Mouse (Mus musculus) heart, embryonic 15.5 days (tissue): ENCODE data around the gene Fam120a. TPM values are rescaled to one million over a fixed set of nuclear protein-coding genes. Genes with fewer than 3 reads are reported as not detected.

ENCODE experiments used
- ATAC-seq: fragments of 200-750 bp; cut with Nextera tagmentation; replicated peaks from 2 replicates; pipeline ENCODE4 v1.8.0; 2017; ENCODE audit warnings: low read depth, moderate TSS enrichment; ENCODE audit not compliant: insufficient number of reproducible peaks, insufficient read depth, low FRiP score
- H3K27ac ChIP-seq: fragments of 300-500 bp; sonication (generic); 2 replicates; pipeline ENCODE4 v1.5.1; 2015; ENCODE audit warnings: mild to moderate bottlenecking, inconsistent platforms
- H3K27me3 ChIP-seq: fragments of 300-500 bp; sonication (generic); 2 replicates; pipeline ENCODE4 v1.6.1; 2015; ENCODE audit warnings: inconsistent platforms
- H3K36me3 ChIP-seq: fragments of 300-500 bp; sonication (generic); 2 replicates; pipeline ENCODE4 v1.6.1; 2015; ENCODE audit warnings: mild to moderate bottlenecking, inconsistent platforms
- H3K4me1 ChIP-seq: fragments of 300-500 bp; sonication (generic); replicated peaks from 2 replicates; pipeline ENCODE4 v1.6.1; 2015; ENCODE audit warnings: inconsistent platforms
- H3K4me2 ChIP-seq: fragments of 300-500 bp; sonication (generic); 2 replicates; pipeline ENCODE4 v1.6.1; 2015; ENCODE audit warnings: inconsistent platforms, mild to moderate bottlenecking, moderate library complexity
- H3K4me3 ChIP-seq: fragments of 300-500 bp; sonication (generic); 2 replicates; pipeline ENCODE4 v1.5.1; 2015; ENCODE audit warnings: mild to moderate bottlenecking, inconsistent platforms
- H3K9ac ChIP-seq: fragments of 300-500 bp; sonication (generic); 2 replicates; pipeline ENCODE4 v1.6.1; 2015; ENCODE audit warnings: mild to moderate bottlenecking, inconsistent platforms
- H3K9me3 ChIP-seq: fragments of 300-500 bp; sonication (generic); replicated peaks from 2 replicates; pipeline ENCODE4 v1.6.1; 2016; ENCODE audit warnings: inconsistent platforms
- WGBS: fragments of 180-500 bp; shearing (Covaris S2); methylation state at CpG from one replicate; pipeline ENCODE4 v1.1.7; 2015; ENCODE audit warnings: mixed read lengths; 5-methylcytosine and 5-hydroxymethylcytosine counted together
- polyA plus RNA-seq: library from polyadenylated mRNA; unstranded; fragments of >200 nt; fragmentation: Nextera tagmentation; extraction: Ambion mirVana; gene quantifications from 2 replicates; pipeline ENCODE4 v1.2.1, GENCODE M21; 2015

Fam120a gene
- polyA plus RNA-seq, 1 experiment from 2014 or later, result 16.9 TPM

DNA sequence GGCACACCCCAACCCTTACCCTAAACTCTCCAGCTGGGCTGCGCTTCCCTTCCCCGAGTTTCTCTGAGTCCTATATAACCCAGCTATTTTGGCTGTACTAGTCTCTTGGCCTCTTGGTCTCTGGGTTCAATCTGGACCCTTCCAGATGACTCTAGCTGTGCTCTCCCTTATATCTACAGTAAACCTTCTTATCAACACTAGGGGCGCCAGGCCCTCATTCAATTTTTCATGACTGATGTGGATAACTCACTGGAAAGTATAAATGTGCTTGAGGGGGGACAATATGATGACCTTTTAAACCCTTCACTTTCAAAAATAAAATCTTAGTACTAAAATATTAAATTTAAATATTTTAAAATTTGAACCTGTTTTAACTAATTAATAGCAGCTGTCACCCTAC is 115.0 kb downstream of the Fam120a start:
- Histone ChIP-seq H3K9ac (no peak overlapping the region), H3K9me3 (no peaks in the 10 kb centered on the region), H3K27me3 (no peaks in the 10 kb centered on the region), H3K36me3 (no peaks in the 10 kb centered on the region), H3K4me2 (no peak overlapping the region), H3K4me1 (peaks cover 67% of the 10 kb centered on the region), H3K27ac (0 out of 2 replicates have a peak overlapping the region, but pooled peaks have one; percentile 9), H3K4me3 (no peak overlapping the region)
- WGBS, result 31% methylated on average over 3 of the region's 3 CpGs
- 0 out of 2 replicates have a peak, but pooled peaks have one; percentile 10 for ATAC-seq

DNA sequence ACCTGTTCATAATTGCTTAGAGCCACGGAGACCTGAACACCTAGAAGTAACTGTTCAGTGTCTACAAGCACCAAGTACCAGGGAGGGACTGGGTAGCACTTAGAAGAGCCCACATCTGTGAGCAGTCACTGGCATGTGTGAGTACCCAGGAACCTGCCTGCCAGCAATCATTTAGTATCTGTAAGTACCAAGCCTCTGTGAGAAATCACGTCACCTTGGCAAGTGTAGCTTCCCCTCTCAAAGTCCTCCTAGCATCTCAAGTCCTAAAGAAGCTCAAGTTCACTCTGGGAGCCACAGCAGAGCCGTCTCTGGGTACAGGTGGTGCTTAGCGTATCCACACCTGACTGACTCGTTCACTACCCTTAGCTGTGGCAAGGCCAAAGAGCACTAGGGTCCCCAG is 116.1 kb downstream of the Fam120a start:
- H3K4me3 ChIP-seq, result no peak overlapping the region
- no peak overlapping the region for H3K27ac ChIP-seq
- H3K36me3 ChIP-seq, result no peaks in the 10 kb centered on the region
- H3K9me3 ChIP-seq, result no peaks in the 10 kb centered on the region
- H3K4me2 ChIP-seq, result no peak overlapping the region
- WGBS, result 88% methylated on average over 5 of the region's 5 CpGs
- no peaks in the 10 kb centered on the region for H3K27me3 ChIP-seq
- no peak for ATAC-seq
- H3K4me1 ChIP-seq, result peaks cover 55% of the 10 kb centered on the region
- H3K9ac ChIP-seq, result no peak overlapping the region

DNA sequence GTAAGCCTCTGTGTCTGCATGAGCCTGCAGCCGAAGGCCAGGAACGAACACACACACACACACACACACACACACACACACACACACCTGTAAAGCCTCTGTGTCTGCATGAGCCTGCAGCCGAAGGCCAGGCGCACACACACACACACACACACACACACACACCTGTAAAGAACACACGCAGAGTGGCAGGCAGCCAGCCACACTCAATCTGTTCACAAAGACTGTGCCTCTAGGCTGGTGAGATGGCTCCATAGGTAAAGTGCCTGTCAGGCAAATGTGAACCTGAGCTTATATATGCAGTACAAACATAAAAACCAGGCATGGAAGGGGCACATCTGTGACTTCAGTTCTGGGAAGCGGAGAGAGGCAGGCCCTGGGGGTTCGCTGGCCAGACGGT is 117.0 kb downstream of the Fam120a start:
- H3K4me3 ChIP-seq, result no peak overlapping the region
- WGBS, result 81% methylated on average over 8 of the region's 8 CpGs
- H3K9me3 ChIP-seq, result no peaks in the 10 kb centered on the region
- H3K27me3 ChIP-seq, result no peaks in the 10 kb centered on the region
- no peak overlapping the region for H3K9ac ChIP-seq
- no peak for ATAC-seq
- peaks cover 46% of the 10 kb centered on the region for H3K4me1 ChIP-seq
- no peaks in the 10 kb centered on the region for H3K36me3 ChIP-seq
- no peak overlapping the region for H3K4me2 ChIP-seq
- H3K27ac ChIP-seq, result no peak overlapping the region

DNA sequence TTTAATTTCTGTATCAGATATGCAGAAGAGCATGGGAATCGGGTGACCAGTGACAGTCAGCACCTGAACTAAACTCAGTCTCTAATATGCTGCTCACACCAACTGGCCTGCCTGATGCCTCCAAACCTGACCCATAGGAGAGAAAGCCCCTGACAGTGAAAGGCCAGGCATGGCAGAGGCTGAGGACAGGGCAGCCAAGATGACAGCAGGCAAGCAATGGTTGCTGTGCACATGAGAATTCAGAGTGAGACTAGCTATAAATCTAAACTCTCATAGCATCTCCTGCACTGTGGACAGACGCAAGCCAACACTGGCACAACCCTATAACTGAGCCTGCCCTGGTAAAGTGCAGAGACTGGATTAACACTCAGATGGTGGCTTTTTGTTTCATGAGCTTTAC is 117.5 kb downstream of the Fam120a start:
- H3K36me3 ChIP-seq, result no peaks in the 10 kb centered on the region
- no peak for ATAC-seq
- no peak overlapping the region for H3K9ac ChIP-seq
- H3K4me1 ChIP-seq, result peaks cover 46% of the 10 kb centered on the region
- no peak overlapping the region for H3K4me2 ChIP-seq
- no peak overlapping the region for H3K4me3 ChIP-seq
- H3K27ac ChIP-seq, result no peak overlapping the region
- 80% methylated on average over 2 of the region's 2 CpGs for WGBS
- no peaks in the 10 kb centered on the region for H3K9me3 ChIP-seq
- H3K27me3 ChIP-seq, result no peaks in the 10 kb centered on the region

DNA sequence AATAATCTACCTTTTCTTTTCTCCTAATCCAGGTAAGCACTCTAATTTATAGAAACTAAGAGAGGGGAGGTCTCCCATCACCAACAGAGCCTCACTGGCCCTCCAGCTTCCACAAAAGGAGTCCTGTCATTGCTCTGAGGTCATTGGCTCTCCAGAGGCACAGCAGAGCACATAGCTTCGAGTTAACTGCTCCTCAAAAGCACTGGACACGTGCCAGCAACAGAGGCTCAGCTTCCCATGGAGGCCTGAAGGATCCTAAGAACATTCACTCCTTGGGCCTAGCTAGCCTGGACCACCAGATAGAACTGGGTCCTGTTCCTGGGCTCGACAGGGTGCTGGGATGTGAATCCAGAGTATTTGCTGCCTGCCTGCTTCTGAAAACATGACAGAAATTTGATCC is 118.7 kb downstream of the Fam120a start:
- H3K27ac ChIP-seq, result peak overlapping the region; percentile 24

DNA sequence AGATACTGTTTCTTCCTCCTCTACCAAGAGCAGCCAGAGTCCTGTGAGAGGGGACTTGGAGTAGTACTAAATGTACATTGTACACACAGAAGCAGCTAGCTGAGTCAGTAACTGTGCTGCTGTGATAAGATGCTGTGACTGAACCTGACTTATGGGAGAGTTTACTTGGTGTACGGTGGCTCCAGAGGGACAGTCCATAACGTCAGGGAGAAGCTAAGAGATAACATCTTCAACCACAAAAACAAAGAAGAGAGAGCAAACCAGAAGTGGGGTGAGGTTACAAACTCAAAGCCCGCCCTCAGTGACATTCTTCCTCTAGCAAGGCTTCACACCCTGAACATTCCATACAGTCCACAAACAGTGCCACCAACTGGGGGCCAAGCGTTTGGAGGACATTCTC is 122.5 kb downstream of the Fam120a start:
- ATAC-seq, result no peak
- Histone ChIP-seq H3K27ac (no peak overlapping the region), H3K4me2 (no peak overlapping the region), H3K4me3 (no peak overlapping the region), H3K9me3 (no peaks in the 10 kb centered on the region), H3K36me3 (no peaks in the 10 kb centered on the region), H3K27me3 (no peaks in the 10 kb centered on the region), H3K9ac (no peak overlapping the region), H3K4me1 (peaks cover 36% of the 10 kb centered on the region)
- WGBS, result 33% methylated on average over 4 of the region's 4 CpGs

More for the DNA sequence above, 118.7 kb downstream of the Fam120a start:
- H3K9me3 ChIP-seq, result no peaks in the 10 kb centered on the region
- no peak overlapping the region for H3K4me2 ChIP-seq
- peak; percentile 54; the same call in 1 of the 2 replicates for ATAC-seq
- WGBS, result 18% methylated on average over 3 of the region's 3 CpGs
- no peak overlapping the region for H3K4me3 ChIP-seq
- no peaks in the 10 kb centered on the region for H3K36me3 ChIP-seq
- H3K9ac ChIP-seq, result 0 out of 2 replicates have a peak overlapping the region, but pooled peaks have one; percentile 9
- peaks cover 44% of the 10 kb centered on the region for H3K4me1 ChIP-seq
- H3K27me3 ChIP-seq, result no peaks in the 10 kb centered on the region

DNA sequence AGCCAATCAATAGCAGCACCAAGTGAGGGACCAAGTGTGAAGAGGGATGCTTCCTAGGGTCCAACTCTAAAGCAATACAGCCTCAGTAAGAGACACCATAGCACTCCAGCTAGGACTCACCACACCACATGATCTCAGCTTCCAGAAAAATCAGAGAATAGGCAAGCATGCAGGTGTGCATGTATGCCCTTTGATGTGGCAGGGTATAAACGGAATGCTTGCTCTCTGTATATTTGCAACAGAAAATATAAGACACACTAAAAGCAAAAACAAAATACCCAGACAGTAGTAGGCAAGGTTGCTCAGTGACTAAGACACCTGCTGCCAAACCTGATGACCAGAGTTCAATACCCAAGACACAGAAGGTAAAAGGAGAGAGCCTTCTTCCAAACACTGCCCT is 124.3 kb downstream of the Fam120a start:
- no peaks in the 10 kb centered on the region for H3K27me3 ChIP-seq
- H3K9ac ChIP-seq, result no peak overlapping the region
- 81% methylated on average over 1 of the region's 1 CpGs for WGBS

DNA sequence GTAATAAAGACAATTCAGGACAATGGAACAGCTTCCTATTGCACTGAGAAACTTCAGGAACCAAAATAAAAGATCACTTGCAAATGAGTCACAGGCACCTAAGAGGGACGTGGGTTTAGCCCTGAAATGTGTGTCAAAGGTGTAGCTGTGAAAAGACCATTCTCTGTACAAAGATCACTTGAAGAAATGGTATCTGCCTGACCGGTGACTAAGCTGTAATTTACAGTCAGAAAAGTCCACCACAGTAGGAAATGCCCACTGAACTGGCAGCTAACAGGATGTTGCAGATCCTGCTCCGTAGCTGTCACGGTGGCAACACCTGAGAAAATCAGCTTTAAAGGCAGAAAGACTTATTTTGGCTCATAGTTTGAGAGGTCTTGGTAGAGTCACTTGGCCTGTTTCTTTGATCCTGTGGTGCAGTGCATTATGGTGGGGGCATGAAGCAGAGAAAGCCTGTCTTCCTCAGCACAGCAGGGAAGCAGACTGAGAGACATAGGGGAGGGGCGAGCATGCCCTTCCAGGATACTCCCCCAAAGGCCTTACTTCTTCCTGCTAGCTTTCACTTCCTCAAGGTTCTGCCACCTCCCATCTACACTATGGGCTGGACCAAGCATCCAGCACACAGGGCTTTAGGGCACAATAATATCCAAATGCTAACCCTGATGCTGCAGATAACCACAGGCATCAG is 125.8 kb downstream of the Fam120a start:
- Histone ChIP-seq H3K27ac (no peak overlapping the region), H3K27me3 (no peaks in the 10 kb centered on the region), H3K4me1 (peaks cover 19% of the 10 kb centered on the region), H3K4me3 (no peak overlapping the region), H3K9ac (no peak overlapping the region), H3K36me3 (no peaks in the 10 kb centered on the region), H3K9me3 (no peaks in the 10 kb centered on the region), H3K4me2 (no peak overlapping the region)
- WGBS, result 74% methylated on average over 5 of the region's 5 CpGs
- no peak for ATAC-seq

More for the DNA sequence above, 124.3 kb downstream of the Fam120a start:
- H3K4me1 ChIP-seq, result peaks cover 20% of the 10 kb centered on the region
- no peak overlapping the region for H3K4me2 ChIP-seq
- no peaks in the 10 kb centered on the region for H3K9me3 ChIP-seq
- no peak overlapping the region for H3K27ac ChIP-seq
- H3K4me3 ChIP-seq, result no peak overlapping the region
- ATAC-seq, result no peak
- H3K36me3 ChIP-seq, result no peaks in the 10 kb centered on the region

DNA sequence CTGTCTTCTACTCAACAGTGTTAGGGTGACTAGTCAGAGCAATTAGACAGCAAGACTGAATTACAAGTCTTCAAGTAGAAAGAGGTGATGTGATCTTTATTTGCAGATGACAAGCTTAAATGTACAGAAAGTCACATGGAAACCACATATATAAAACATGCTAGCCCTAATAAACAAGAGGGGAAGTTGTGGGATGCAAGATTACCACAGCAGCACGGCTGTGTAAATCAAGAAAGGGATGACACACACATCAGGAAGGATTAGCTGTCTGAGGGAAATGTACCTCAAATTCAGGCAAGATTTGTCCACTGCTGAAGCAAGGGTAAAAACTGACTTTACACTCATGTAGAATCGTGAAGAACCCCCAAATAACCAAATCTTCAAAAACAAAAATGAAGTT is 129.5 kb downstream of the Fam120a start:
- no peaks in the 10 kb centered on the region for H3K9me3 ChIP-seq
- no peak overlapping the region for H3K4me2 ChIP-seq
- peaks cover 21% of the 10 kb centered on the region for H3K4me1 ChIP-seq
- WGBS, result 73% methylated on average over 2 of the region's 2 CpGs
- H3K27ac ChIP-seq, result no peak overlapping the region
- no peaks in the 10 kb centered on the region for H3K36me3 ChIP-seq
- no peak overlapping the region for H3K4me3 ChIP-seq
- no peaks in the 10 kb centered on the region for H3K27me3 ChIP-seq
- no peak overlapping the region for H3K9ac ChIP-seq
- ATAC-seq, result no peak

DNA sequence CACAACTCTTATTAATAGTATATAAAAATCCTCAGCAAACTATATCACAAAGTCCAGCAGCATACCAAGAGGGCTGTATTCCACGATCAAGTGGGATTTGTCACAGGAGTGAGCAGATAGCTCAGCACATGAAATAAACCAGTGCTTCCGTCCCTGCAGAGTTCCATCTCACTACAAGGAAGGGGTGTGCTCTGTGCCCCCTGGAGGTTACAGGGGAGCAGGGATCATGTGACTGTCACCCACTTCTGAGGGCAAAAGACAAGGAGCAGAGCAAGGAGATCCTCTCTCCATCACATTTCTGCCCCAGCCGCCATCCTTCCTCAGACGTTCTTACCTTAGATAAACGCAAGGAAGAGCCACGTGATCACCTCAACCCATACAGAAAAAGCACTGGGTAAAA is 130.3 kb downstream of the Fam120a start:
- whole genome bisulfite sequencing, result 62% methylated on average over 6 of the region's 6 CpGs
- Histone ChIP-seq H3K9ac (no peak overlapping the region), H3K9me3 (no peaks in the 10 kb centered on the region), H3K27ac (no peak overlapping the region), H3K4me3 (no peak overlapping the region), H3K36me3 (no peaks in the 10 kb centered on the region), H3K4me2 (no peak overlapping the region), H3K4me1 (peaks cover 21% of the 10 kb centered on the region), H3K27me3 (no peaks in the 10 kb centered on the region)
- ATAC-seq, result no peak

DNA sequence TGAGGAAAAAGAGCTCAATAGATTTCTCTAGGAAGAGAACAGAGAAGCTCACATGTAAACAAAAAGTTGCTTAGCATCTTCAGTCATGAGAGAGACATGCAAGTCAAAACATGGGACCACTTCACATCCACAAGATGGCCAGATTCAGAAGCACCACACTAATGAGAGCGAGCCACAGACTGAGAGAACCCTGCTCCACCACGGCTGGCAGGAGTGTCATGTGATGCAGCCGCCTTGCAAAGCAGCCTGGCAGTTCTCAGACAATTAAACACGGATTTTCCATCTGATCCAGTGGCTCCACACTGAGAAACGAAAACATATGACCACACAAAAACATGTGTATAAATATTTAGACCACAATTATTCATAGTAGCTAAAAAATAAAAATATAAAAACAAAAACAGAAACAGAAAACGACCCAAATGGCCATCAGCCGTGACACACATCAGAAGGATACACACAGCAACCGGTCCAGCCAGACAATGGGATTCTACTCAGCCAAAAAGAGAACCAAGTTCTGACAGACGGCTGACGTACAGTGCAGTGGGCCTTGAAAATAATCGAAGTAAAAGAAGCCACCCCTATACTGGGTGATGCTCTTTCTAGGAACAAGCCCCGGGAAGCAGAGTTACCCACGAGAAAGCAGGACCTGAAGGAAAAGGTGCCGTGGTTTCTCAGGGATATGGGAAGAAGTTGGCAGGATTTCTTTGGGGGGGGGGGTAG is 137.1 kb downstream of the Fam120a start:
- 78% methylated on average over 14 of the region's 14 CpGs for WGBS
- H3K9ac ChIP-seq, result no peak overlapping the region
- no peaks in the 10 kb centered on the region for H3K9me3 ChIP-seq
- no peak for ATAC-seq
- no peak overlapping the region for H3K4me2 ChIP-seq
- H3K27me3 ChIP-seq, result no peaks in the 10 kb centered on the region
- H3K27ac ChIP-seq, result no peak overlapping the region
- H3K4me1 ChIP-seq, result 0 out of 2 replicates have a peak, but pooled peaks cover 2% of the 10 kb centered on the region
- H3K36me3 ChIP-seq, result peaks cover 41% of the 10 kb centered on the region
- H3K4me3 ChIP-seq, result no peak overlapping the region

DNA sequence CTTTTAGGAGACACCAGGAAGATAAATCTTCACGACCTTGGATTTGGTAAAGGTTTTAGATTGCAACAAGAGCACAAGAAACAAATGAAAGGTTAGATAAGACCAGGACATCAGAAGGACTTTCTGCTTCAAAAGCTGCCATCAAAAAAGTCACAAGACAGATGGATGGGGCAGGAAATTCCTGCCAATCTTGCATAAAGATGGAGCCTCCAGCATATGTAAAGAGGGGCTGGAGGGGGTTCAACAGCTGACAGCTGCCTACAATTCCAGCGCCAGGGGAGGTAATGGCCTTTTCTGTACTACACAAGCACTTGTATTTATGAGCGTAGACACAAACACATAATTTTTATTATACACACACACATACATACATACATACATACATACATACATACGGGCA is 138.0 kb downstream of the Fam120a start:
- no peak for ATAC-seq
- 82% methylated on average over 4 of the region's 4 CpGs for WGBS
- H3K4me3 ChIP-seq, result no peak overlapping the region

More for the DNA sequence above, 138.0 kb downstream of the Fam120a start:
- no peaks in the 10 kb centered on the region for H3K4me1 ChIP-seq
- H3K27ac ChIP-seq, result no peak overlapping the region
- H3K4me2 ChIP-seq, result no peak overlapping the region
- no peak overlapping the region for H3K9ac ChIP-seq
- H3K36me3 ChIP-seq, result peaks cover 51% of the 10 kb centered on the region
- no peaks in the 10 kb centered on the region for H3K9me3 ChIP-seq
- no peaks in the 10 kb centered on the region for H3K27me3 ChIP-seq
